Mouse (Mus musculus): ENCODE measurements at regions not wholly inside any gene's neighbourhood (a gene's known extent, or its start where the extent isn't known, plus 50 kb on each side); places are given as distances from the start of the nearest gene placed in this dataset.

DNA sequence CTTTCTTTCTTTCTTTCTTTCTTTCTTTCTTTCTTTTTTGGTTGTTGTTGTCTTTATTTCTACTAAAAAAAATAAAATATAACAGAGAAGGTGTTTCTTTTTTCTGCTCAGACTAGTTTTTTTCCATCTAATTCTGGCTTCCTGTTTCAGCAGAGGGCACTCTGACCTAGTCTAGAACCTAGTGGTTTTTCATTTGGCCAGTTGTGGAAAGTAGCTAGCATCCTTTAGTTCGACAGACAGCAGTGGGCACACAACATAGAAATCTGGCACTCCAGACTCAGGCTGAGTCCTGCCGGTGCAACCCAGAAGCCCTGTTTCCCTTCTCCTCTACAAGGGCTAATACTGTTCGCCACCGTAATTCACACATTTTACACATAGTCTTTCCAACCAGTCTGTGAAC, 140.0 kb downstream of the Cemip2 start:
- no peaks in the 10 kb centered on the region for H3K4me1 ChIP-seq (ENCODE audit: control insufficient read depth in 1 of 2, insufficient read depth in 2 of 2, low read length in 2 of 2)
- no peak for DNase-seq (ENCODE audit: low read depth, low spot score)
- no peaks in the 10 kb centered on the region for H3K79me2 ChIP-seq (ENCODE audit: control insufficient read depth, insufficient read depth, low read length, poor library complexity)
- H3K9me3 ChIP-seq (replicated peaks; ENCODE audit: insufficient read depth, low read length), result no peaks in the 10 kb centered on the region
- no peak overlapping the region for H3K9ac ChIP-seq (ENCODE audit: control insufficient read depth, low read depth, low read length, poor library complexity, severe bottlenecking)
- TF ChIP-seq MYB (IDR thresholded peaks at IDR 0.05; ENCODE audit: low read depth, low read length) (no peak), POLR2AphosphoS5 (IDR thresholded peaks at IDR 0.05; ENCODE audit: borderline replicate concordance, low read depth, low read length) (no peak), E2F4 (IDR thresholded peaks at IDR 0.05; ENCODE audit: borderline replicate concordance, low read depth, low read length) (no peak), MAZ (IDR thresholded peaks at IDR 0.05; ENCODE audit: low read depth, low read length) (no peak), USF2 (IDR thresholded peaks at IDR 0.05; ENCODE audit: borderline replicate concordance in 1 of 2, insufficient read depth in 1 of 2, low read depth in 1 of 2, low read length in 2 of 2) (no peak), SIN3A (IDR thresholded peaks at IDR 0.05; ENCODE audit: low read length) (no peak), SMC3 (IDR thresholded peaks at IDR 0.05; ENCODE audit: low read depth, low read length) (no peak), HCFC1 (IDR thresholded peaks at IDR 0.05; ENCODE audit: low read depth, low read length) (no peak), ELF1 (IDR thresholded peaks at IDR 0.05; ENCODE audit: low read depth, low read length) (no peak), USF1 (IDR thresholded peaks at IDR 0.05; ENCODE audit: low read depth, low read length) (no peak), ZMIZ1 (IDR thresholded peaks at IDR 0.05; ENCODE audit: low read depth, low read length) (no peak), TAL1 (IDR thresholded peaks at IDR 0.05; ENCODE audit: low read length) (no peak)
- no peaks in the 10 kb centered on the region for H3K27me3 ChIP-seq (ENCODE audit: control insufficient read depth in 1 of 2, insufficient read depth in 2 of 2, low read length in 2 of 2)
- H3K4me3 ChIP-seq (ENCODE audit: control insufficient read depth in 1 of 2, insufficient read depth in 1 of 2, low read depth in 2 of 2, low read length in 2 of 2), result no peak overlapping the region
- no peak overlapping the region for H3K27ac ChIP-seq (ENCODE audit: control insufficient read depth, low read depth, low read length)
- H3K36me3 ChIP-seq (ENCODE audit: control insufficient read depth in 1 of 2, insufficient read depth in 2 of 2, low read length in 2 of 2), result no peaks in the 10 kb centered on the region

DNA sequence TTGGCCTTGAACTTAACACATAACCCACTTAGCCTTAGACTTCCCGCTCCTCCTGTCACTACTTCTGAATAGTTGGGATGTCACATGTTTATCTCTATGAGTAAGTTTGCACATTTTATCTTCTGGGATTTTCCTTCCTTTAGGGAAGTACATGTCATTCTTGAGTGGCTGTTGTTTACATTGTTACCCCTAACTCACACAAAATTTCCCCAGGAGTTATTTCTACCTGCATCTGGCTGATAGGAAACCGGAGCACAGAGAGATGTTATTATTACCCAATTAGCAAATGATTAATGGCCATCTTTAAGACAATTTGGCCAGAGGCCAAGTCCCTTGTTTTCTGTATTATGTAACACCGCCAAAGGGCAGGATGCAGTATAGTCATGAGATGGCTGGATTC, 140.9 kb downstream of the Cemip2 start:
- Histone ChIP-seq H3K9me3 (replicated peaks; ENCODE audit: insufficient read depth, low read length) (no peaks in the 10 kb centered on the region), H3K4me1 (ENCODE audit: control insufficient read depth in 1 of 2, insufficient read depth in 2 of 2, low read length in 2 of 2) (no peaks in the 10 kb centered on the region), H3K27ac (ENCODE audit: control insufficient read depth, low read depth, low read length) (no peak overlapping the region), H3K79me2 (ENCODE audit: control insufficient read depth, insufficient read depth, low read length, poor library complexity) (no peaks in the 10 kb centered on the region), H3K36me3 (ENCODE audit: control insufficient read depth in 1 of 2, insufficient read depth in 2 of 2, low read length in 2 of 2) (no peaks in the 10 kb centered on the region), H3K4me3 (ENCODE audit: control insufficient read depth in 1 of 2, insufficient read depth in 1 of 2, low read depth in 2 of 2, low read length in 2 of 2) (no peak overlapping the region), H3K9ac (ENCODE audit: control insufficient read depth, low read depth, low read length, poor library complexity, severe bottlenecking) (no peak overlapping the region), H3K27me3 (ENCODE audit: control insufficient read depth in 1 of 2, insufficient read depth in 2 of 2, low read length in 2 of 2) (no peaks in the 10 kb centered on the region)
- DNase-seq (ENCODE audit: low read depth, low spot score), result no peak
- TF ChIP-seq NRF1 (IDR thresholded peaks at IDR 0.05; ENCODE audit: insufficient read depth, low read depth, low read length, poor library complexity, severe bottlenecking) (no peak), POLR2AphosphoS5 (IDR thresholded peaks at IDR 0.05; ENCODE audit: borderline replicate concordance, low read depth, low read length) (no peak), UBTF (IDR thresholded peaks at IDR 0.05; ENCODE audit: borderline replicate concordance, insufficient read depth, low read depth, low read length) (no peak), TBP (IDR thresholded peaks at IDR 0.05; ENCODE audit: low read depth, low read length) (no peak), E2F4 (IDR thresholded peaks at IDR 0.05; ENCODE audit: borderline replicate concordance, low read depth, low read length) (no peak), JUND (IDR thresholded peaks at IDR 0.05; ENCODE audit: low read depth, low read length) (no peak), CHD1 (IDR thresholded peaks at IDR 0.05; ENCODE audit: low read depth, low read length) (no peak)

Data from MEL (cell line).